Mouse (Mus musculus) MEL (cell line): ENCODE results near the gene Tfam.

Experiments used
- CTCF ChIP-seq, 3 experiments: IDR thresholded peaks in 2 of 3; conservative IDR thresholded peaks in 1 of 3; 2 replicates each; pipeline ENCODE4 v1.5.1; 2011 to 2012; ENCODE audit warnings: low read length in 3 of 3, low read depth in 2 of 3, mild to moderate bottlenecking in 2 of 3, improper control_type of control experiment in 1 of 3, inconsistent platforms in 1 of 3, mixed read lengths in 1 of 3, moderate library complexity in 1 of 3; ENCODE audit not compliant: control insufficient read depth in 1 of 3, insufficient read depth in 1 of 3, poor library complexity in 1 of 3, severe bottlenecking in 1 of 3
- MAZ ChIP-seq: IDR thresholded peaks from 2 replicates; pipeline ENCODE4 v1.6.1; 2012; ENCODE audit warnings: low read depth, mild to moderate bottlenecking, inconsistent platforms, low read length, improper control_type of control experiment
- NELFE ChIP-seq: IDR thresholded peaks from 2 replicates; pipeline ENCODE4 v1.6.1; 2011; ENCODE audit warnings: low read depth, low read length, improper control_type of control experiment
- POLR2A ChIP-seq, 2 experiments: IDR thresholded peaks; 2 replicates each; pipeline ENCODE4 v1.6.1; 2011 to 2012; ENCODE audit warnings: low read length in 2 of 2, mild to moderate bottlenecking in 2 of 2, control low read depth in 1 of 2, improper control_type of control experiment in 1 of 2, low read depth in 1 of 2, moderate library complexity in 1 of 2; ENCODE audit not compliant: control insufficient read depth in 1 of 2, insufficient read depth in 1 of 2, poor library complexity in 1 of 2
- RCOR1 ChIP-seq: IDR thresholded peaks from 2 replicates; pipeline ENCODE4 v1.6.1; 2012; ENCODE audit warnings: low read depth, mild to moderate bottlenecking, inconsistent platforms, low read length, improper control_type of control experiment
- UBTF ChIP-seq: IDR thresholded peaks from 2 replicates; pipeline ENCODE4 v1.6.1; 2012; ENCODE audit warnings: low read depth, mild to moderate bottlenecking, inconsistent platforms, low read length, improper control_type of control experiment, moderate library complexity, borderline replicate concordance; ENCODE audit not compliant: insufficient read depth
- ZC3H11A ChIP-seq: IDR thresholded peaks from 2 replicates; pipeline ENCODE4 v1.6.1; 2012; ENCODE audit warnings: low read depth, mild to moderate bottlenecking, inconsistent platforms, low read length, improper control_type of control experiment

- no peak for TF ChIP-seq POLR2A (IDR thresholded peaks at IDR 0.05; ENCODE audit: control insufficient read depth in 1 of 2, insufficient read depth in 1 of 2, low read depth in 1 of 2, low read length in 2 of 2, poor library complexity in 1 of 2)
- TF ChIP-seq UBTF: no peak
- no peak for TF ChIP-seq CTCF (IDR thresholded peaks at IDR 0.05 in 2 of 3, conservative IDR thresholded peaks at IDR 0.05 in 1 of 3; ENCODE audit: control insufficient read depth in 1 of 3, insufficient read depth in 1 of 3, low read depth in 2 of 3, low read length in 3 of 3, poor library complexity in 1 of 3, severe bottlenecking in 1 of 3)
- TF ChIP-seq NELFE: no peak
- no peak for TF ChIP-seq ZC3H11A
- TF ChIP-seq MAZ: no peak
- no peak for TF ChIP-seq RCOR1
Measured at GRCm38 (mm10) chr10:71252421-71252820, 14.3 kb upstream of the Tfam start.
